Mouse (Mus musculus): ENCODE results near the gene Plekha6.

Gene Plekha6

DNA sequence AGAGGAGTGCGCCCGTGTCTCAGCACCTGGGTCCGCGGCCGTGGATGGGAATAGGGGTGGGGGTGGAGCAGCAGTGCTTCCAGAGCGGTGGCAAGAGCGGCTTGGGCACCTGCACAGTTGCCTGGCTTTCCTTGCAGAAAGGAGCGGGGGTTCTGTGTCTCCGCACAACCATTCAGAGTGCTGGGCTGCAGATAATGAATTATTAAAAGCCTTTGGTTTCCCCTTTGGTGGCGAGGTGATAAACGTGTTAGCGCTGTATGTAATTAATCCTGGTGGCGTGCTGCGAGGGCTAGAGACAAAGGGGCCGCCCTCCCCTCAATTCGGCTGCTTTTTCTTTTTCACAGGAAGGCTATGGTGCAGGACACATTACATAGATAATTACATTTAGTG, 18.7 kb downstream of the Plekha6 start:
- DNase-seq = no peak

DNA sequence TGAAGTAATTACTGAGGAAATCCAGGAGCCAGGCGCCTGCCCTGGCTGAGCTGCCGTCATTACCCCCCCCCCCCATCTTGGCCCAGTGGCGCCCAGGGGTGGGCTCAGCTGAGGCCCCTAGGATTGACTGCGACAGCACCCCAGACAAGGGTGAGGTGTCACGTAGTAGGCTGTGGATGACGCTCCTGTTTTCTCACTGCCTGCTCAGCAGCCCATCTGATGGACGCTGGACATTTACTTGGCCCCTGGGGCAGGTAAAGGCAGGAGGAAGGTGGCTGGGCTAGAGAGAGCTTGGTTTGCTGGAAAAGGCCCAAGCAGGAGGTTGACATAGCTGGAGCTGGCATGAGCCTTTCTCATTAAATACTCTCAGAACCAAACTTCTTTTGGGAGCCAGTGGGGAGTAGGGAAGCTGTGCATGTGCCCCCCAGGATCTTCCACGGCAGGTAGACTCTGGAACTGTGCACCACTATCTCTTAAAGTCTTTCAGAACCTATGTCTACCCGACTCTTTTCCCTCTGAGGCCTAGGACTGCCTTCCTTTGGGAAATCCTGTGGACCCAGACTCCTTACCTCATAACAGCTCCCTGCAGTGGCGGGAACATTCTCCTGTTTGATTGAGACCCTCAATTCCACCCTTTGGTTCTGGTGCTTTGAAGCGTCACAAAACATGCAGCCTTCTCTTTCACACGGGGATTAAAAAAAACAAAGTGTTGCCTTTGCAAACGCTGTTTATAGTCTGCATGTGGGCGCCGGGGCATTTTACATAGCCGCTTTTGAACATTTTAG, 19.3 kb downstream of the Plekha6 start:
- no peak for DNase-seq

DNA sequence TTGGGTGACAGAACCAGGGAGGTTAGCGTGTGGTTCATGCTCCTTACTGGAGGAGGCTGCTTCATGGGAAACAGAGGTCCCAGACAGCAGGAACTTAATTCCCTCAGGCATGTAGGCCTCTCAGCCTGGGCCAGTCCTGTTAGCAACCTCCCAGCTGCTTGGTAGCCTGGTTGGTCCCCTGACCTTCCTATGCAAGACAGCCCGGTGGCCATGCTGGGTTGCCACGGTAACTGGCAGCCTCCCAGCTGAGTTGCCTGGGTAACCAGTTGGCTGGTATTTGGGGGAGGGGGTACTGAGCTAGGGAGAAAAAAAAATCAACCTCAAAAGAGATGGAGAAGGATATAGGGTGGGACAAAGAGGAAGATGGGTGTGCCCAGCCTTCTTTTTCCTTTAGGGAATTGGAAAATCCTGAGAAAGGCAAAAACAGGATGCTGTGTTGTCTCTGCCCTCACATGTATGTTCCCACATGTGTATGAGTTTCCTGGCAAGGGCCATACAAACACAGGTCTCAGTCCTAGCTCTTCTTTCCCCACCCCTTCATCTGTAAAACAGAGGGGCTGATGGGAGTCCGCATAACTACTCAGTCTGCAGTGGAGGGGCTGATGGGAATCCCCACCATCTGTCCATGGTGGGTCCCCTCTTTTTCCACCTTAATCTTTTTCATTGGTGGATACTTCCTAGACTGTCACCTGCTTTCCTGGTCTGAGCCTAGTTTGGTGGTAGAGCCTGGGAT, 24.1 kb downstream of the Plekha6 start:
- no peak for DNase-seq

DNA sequence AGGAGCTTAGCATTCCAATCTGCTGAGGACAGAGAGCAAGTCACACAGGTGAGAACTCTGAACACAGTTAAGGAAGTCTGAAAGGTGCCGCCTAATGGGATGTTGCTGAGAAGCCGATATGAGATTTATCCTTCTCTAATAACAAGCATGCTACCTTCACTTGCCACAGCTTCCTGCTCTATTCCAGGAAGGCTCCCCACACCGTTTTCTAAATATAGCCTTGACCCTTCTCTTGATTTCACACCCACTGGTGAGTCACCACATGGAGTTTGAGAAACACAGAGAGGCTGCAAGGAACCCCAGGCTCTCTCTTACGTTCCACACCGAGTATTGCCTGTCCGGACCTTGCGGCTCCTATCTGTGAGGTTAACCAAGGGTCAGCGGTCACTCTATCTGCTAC, 24.7 kb downstream of the Plekha6 start:
- DNase-seq = no peak

DNA sequence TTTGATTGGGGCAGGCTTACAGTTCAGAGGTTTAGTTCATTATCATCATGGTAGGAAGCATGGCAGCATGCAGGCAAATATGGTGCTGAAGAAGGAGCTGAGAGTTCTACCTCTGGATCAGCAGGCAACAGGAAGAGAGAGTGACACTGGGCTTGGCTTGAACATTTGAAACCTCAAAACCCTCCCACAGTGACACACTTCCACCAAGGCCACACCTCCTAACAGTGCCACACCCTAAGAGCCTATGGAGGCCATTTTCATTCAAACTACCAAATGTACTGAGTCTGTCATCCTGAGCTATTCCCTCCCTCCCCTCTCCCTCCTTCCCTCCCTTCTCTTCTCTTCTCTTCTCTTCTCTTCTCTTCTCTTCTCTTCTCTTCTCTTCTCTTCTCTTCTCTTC, 25.5 kb downstream of the Plekha6 start:
- DNase-seq = no peak

DNA sequence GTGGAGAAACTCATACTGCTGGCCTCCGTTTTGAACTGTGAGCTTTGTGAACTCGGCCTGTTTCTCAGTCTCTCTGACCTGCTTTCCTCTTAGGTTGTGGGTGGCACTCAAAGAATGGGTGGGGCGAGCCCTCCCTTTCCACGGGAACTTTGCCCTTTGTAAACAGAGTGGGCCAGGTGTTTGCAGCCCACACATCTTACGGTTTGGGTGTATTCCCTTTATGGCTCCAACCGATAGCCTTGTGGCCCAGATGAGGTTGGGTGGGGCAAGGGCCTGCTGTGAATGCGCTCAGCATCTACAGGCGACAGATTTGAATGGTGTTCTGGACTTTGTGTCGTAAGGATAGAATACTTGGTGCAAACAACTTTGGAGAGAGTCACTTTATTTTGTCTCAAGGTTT, 26.5 kb downstream of the Plekha6 start:
- DNase-seq = no peak

DNA sequence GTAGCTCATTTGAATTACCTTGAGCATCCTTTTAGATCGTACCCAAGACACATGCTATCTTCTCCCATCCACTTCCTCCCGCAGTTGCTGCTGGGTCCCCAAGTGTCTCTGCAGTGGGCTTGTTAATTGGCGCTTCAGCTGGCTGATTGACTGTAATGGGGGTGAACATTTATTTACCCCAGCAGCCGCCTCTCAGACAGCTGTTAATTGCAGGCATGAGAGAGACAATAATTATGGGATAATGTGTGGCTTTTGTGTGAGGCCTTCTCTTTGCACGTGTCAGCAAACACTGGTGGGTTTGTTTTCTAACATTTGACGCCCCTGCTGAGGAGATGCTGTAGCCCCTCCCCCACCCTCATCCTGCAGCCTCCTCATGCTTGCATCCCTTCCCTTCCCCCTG, 32.2 kb downstream of the Plekha6 start:
- DNase-seq = no peak

DNA sequence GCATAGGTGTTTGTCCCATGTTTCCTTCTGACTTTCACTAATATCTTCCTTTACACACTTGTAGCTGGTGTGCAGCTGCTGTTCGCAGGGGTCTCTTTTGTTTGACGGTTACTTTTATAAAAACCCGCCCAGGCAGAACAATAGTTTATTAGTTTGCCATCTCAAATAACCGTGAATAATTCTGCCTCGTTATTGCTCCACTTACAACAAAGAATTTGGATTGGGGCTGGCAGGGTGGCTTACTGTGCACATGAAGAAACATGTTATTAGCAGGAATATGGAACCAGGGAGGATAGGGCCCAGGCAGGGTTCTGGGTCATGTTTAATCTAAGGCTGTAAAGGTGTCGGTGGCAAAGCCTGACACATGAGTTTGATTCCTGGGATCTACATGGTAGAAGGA, 33.3 kb downstream of the Plekha6 start:
- no peak for DNase-seq

DNA sequence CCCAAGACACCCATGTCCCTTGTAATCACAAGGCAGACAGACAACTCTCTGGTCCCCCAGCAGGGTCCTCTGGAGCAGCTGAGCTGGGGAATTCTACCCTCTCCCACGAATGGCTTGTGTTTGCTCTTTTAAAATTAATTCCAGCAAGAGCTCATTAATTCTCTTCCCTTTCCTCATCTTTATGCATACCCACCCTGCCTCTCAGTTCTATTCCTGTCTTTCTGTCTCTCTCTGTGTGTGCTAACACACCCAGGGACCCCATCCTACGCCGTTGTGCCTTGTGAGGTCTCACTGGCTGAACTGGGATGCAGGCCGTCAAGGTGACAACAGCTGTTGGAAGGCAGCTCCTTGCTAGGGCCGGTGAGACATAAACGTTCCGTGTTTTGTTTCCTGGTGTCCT, 35.7 kb downstream of the Plekha6 start:
- DNase-seq = no peak

DNA sequence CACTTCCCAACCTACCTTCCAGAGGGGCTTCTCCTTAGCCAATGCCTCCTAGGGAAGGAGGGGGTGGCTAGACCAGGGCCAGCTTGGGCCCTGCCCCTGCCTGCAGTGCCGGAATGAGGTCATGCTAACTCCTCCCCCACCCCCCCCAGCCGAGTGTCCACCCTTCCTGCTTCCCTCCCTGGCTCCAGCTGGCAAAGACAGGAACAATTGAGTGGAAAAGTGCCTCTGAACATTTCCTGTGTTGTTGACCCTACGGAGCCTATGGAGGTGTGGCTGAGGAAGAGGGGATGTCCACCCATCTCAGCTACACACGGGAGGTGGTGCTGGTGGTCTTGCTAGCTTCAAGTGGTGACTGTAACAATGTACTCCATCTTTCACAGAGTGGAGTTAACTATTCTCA, 37.5 kb downstream of the Plekha6 start:
- no peak for DNase-seq

DNA sequence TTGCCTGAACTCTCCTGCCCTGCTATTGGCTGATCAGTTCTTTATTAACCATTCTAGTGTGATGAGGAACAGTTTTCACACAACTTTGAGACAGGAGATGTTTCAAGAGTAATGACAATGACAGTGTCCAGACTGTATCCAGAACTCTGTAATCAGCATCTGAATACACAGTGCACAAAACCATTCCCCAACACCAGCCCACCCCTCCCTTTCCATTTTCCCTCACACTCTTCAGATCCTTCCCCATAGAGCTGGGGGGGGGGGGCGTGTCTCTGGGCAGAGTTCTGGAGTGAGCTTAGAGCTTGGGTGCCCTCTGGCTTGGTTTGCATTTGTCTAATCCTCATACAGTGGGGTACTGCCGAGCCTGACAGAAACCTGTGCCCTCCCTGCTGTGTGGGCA, 39.7 kb downstream of the Plekha6 start:
- DNase-seq = no peak

DNA sequence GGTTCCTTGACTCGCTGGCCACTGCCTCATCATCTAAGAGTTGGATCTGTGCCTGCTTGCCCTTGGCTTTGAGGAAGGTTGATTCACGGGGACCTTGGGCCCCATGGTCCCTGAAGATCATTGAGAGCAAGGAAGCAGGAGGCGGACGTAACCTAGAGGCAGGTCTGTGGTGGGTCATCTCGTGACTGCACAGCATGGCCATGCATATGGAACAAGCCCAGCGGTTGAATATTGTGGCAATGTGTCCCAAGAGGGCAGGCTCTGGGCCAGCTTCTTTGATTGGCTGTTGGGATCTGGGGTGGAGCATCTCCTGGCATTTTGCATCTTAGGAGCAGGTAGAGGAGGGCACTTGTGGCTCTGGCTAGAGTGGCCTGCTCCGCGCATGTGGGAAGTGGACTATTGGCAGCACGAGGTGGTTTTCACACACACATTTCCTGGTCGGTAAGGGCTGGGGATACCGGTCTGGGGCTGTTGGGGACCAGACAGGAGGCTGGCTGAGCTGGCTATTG, 40.4 kb downstream of the Plekha6 start:
- peak; percentile 95 for DNase-seq

DNA sequence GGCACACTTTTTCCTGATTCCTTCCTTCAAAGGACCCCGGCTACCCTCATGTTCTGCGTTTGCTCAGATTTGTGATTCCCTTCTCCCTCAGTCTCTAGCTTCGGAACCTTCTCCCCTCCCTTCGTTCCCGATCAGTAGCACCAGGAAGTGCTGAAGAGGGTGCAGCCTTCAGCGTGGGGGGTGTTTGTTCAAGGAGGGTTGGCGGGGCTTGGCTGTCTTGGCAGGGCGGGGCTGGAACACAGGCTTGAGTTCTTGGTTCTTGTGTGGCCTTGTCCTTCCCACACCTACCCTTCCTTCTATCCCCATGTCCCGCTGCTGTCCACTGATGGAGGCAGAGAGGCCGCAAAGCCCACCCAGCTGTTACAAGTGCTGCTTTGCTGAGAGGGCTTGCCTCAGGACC, 41.0 kb downstream of the Plekha6 start:
- no peak for DNase-seq

DNA sequence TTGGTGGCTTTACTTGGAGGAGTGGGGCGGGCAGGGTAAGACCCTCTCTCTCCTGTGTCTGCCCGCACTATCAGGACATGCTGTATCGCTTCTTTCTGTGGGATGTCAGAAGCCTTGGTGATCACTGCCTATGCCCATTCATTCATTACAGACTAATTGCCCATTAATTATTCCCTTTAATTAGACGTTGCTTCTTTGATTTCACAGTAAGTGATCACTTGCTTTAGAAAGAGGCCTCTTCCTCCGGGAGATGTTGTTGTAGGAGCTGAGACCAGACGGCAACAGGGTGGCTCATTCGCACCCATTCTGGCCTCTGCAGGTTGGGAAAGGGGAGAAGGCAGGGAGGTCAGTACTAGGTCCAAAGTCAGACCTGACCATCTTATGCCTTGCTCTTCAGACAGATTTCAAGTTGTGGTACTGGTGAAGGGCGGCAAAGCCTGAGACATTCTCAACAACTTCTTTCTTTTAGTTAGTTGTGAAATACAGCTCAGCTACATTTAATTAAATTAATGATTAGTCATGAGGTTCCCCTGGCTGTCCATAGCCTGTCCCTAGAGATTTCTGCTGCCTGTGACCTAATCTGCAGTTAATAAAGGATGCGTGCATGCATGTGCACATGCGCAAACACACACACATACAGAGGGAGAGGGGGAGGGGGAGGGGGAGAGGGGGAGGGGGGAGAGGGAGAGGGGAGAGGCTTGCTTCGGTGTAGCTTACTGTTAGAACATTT, 44.2 kb downstream of the Plekha6 start:
- no peak for DNase-seq

DNA sequence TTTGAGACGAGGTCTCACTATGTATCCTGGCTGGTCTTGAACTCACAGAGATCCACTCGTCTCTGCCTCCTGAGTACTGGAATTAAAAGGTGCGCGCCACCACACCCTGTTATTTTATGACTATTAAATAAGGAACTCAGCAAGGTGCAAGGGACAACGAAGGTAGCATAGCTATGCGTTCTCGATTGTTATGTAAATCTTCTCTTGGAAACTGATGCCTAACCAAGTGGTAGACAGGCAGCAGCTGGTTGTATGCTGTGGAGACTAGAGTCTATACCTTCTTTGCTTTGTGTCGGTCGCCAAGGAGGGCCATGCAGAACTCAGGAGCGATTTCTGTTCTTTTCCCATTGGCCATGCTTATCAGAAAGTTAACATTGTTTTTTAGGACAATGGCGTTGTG, 45.0 kb downstream of the Plekha6 start:
- no peak for DNase-seq

DNA sequence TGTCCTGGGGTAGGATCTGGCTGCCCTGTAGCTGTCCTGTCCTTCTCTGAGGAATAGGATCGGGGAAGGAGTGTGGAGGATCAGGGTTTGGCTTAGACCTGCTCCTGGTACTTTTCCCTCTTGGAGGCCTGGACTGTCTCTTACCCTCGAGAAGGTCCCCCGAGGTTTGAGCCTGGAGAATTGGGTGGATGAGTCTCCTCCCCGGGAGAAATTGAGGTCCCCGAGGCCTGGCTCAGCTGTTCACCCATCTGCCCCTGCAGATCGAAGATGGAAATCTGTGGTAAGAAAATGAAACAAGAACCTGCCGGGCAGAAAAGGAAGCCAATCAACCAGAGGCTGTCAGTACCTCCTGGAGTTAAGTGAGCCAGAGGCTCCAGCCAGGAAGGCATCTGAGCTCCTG, 45.5 kb downstream of the Plekha6 start:
- no peak for DNase-seq

DNA sequence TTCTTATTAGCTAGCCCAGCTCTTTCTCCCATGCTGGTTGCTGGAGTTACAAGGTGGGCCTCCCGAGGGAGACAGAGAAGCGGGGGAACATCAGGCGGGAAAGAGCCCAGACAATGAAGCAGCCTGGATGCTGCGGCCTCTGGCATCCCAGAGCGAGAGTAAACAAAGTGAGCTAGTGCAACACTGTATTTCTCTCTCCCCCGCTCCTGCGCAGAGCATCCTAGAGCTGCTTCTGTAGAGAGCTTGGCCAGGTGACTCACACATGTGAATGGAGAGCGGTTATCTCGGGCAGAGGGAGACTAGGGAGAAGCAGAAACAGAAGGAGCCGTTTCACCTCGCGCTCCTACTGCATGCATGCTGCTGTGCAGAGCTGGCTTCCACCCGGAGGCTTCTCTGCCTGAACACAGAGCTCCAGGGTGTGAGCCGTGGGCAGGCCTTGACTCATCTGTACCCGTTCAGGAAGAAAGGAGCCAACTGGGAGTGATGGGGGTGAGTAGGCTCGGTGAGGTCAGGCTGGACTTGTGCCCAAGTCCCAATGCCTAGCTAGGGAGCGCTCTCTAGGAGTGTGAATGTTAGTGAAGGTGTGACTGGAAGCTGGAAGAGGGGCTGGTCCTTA, 46.0 kb downstream of the Plekha6 start:
- peak; percentile 66 for DNase-seq

DNA sequence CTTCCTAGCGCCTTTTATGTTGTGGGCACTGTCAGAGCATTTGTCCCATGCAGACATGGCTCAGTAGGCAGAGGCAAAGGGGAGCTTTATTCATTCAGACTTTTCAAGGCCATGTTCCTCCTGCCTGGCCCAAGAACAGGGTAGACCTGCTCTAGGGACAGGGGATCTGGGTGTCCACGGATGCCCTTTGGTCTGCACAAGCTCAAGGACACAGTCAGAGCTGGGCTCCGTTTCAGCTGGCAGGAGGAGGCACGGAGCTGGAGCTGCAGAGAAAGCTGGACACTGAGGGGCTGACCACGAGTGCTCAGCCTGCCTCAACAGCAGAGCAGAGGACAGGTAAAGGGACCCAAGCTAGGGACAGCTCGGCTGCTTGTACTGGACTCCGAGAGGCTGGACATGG, 46.8 kb downstream of the Plekha6 start:
- DNase-seq = peak; percentile 82

DNA sequence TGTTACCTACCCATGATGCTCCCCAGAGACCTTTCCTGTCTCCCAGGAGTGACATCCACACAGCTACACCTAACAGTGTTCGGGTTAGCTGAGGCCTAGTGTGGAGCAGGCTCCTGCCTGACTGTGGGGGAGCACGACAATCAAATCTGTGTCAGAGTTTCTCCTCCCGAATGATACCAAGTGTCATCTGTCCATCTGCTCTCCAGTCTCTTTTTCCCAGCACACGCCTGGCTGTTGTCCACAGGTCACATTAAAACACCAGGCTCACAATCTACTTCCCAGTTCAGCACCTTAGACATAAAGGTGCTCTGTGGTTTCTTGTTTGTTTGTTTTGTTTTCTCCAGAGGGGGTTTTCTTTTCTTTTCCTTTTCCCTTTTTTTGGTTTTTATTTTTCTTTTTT, 48.3 kb downstream of the Plekha6 start:
- DNase-seq = no peak

DNA sequence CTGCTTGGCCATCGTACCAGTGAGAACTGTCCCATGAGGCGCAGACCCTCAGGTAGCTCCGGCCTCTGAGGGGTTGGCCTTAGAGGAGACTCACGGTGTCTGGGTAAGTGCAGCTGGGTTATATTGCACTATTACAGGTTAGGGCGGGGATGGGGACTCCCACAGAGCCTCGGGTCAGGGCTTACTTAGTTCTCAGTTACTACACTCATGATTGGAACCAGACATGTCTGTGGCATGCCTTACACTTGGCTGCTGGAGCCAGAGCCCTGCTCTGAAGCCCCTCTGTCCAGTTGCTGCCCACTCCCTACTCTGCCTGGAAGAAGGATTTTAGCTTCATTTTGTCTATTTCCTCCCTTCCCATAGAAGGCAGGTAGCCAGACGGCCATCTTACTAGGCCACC, 49.1 kb downstream of the Plekha6 start:
- no peak for DNase-seq

DNA sequence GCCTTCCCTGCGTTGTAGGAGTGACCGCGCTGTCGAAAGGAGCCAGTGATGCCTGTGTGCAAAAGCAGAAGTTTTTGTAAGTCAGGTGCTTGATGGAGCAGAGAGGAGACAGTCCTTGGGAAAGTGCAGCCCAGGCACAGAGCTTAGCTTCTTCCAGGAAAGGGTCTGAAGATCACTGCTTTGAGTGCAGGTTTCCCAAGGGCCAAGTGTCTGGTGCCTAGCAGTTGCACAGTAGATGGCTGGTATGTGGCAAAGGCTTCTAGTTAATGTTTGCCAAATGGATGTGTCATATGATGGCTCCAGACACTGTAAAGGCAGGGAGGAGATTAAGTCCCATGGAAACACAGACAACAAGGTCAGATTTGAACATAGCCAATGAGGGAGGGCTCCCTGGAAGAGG, 49.9 kb downstream of the Plekha6 start:
- peak; percentile 80 for DNase-seq

DNA sequence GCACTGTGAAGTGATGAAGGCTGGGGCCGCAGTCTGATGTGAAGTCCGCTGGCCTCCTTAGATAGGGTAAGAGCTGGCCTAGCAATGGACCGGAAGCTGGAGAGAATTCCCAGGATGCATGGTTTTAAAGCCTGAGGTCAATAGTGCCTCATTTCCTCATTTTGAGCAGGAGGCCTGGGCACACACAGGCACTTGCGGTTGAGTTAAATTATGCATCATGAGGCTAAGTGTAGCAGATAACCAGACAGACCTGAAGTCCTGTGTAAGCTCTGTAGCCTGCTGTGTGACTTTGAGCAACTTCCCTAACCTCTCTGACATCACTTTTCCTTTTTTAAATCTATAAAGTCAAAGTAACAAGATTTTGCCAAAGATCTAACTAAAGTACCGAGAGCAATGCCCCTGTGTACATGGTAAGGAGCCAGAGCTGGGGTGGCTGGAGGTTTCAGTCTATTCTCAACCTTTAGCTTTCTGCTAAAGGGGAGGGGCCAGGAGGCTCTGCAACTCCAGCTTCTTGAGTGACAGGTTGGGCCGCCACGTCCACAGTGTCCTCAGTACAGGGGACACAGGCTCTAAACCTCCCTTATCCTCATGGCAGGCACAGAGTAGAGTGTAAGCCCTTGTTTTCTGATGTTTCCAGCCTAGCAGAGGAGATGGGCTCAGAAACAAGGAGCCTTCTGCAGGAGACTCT, 50.8 kb downstream of the Plekha6 start:
- no peak for DNase-seq

DNA sequence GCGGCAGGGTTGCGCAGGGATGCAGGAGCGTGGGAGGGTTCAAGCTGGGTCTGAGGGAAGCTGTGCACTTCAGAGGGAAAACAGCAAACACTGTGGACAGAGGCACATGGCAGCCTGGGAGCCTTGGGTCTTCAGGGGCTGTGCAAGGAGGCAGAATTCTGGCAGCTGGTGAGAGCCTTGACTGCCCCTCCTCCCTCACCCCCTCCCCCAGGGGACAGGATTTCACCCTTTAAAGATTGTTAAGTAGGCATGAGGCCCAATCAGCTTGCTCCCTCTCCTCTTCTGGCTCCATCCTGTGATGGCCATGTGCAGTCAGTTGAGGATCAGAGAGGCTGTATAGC, 51.3 kb downstream of the Plekha6 start:
- DNase-seq = no peak
